Mouse (Mus musculus) hindbrain, embryonic 15.5 days (tissue): Measurements from ENCODE around the gene Fpr2. TPM values are rescaled to one million over a fixed set of nuclear protein-coding genes. Genes with fewer than 3 reads are reported as not detected.

Experiments
- ATAC-seq: fragments of 200-750 bp; cut with Nextera tagmentation; 2 replicates; pipeline ENCODE4 v1.8.0; 2017; ENCODE audit warnings: low read depth, moderate number of reproducible peaks, moderate TSS enrichment; ENCODE audit not compliant: low FRiP score
- H3K27ac ChIP-seq: fragments of 300-500 bp; sonication (generic); replicated peaks from 2 replicates; pipeline ENCODE4 v1.5.1; 2015; ENCODE audit warnings: mild to moderate bottlenecking, inconsistent platforms
- H3K27me3 ChIP-seq: fragments of 300-500 bp; sonication (generic); 2 replicates; pipeline ENCODE4 v1.6.1; 2015; ENCODE audit warnings: control low read depth, inconsistent platforms
- H3K36me3 ChIP-seq: fragments of 300-500 bp; sonication (generic); 2 replicates; pipeline ENCODE4 v1.6.1; 2015; ENCODE audit warnings: control low read depth, inconsistent platforms
- H3K4me1 ChIP-seq: fragments of 300-500 bp; sonication (generic); replicated peaks from 2 replicates; pipeline ENCODE4 v1.6.1; 2015; ENCODE audit warnings: control low read depth, inconsistent platforms
- H3K4me2 ChIP-seq: fragments of 300-500 bp; sonication (generic); 2 replicates; pipeline ENCODE4 v1.6.1; 2015; ENCODE audit warnings: moderate library complexity, mild to moderate bottlenecking, inconsistent platforms
- H3K4me3 ChIP-seq: fragments of 300-500 bp; sonication (generic); 2 replicates; pipeline ENCODE4 v1.5.1; 2015; ENCODE audit warnings: mild to moderate bottlenecking, inconsistent platforms
- H3K9ac ChIP-seq: fragments of 300-500 bp; sonication (generic); 2 replicates; pipeline ENCODE4 v1.6.1; 2015; ENCODE audit warnings: inconsistent platforms
- H3K9me3 ChIP-seq: fragments of 300-500 bp; sonication (generic); 2 replicates; pipeline ENCODE4 v1.6.1; 2016; ENCODE audit warnings: control low read depth, inconsistent platforms
- WGBS: fragments of 180-500 bp; shearing (Covaris S2); methylation state at CpG from one replicate; pipeline ENCODE4 v1.1.7; 2015; 5-methylcytosine and 5-hydroxymethylcytosine counted together
- polyA plus RNA-seq: library from polyadenylated mRNA; unstranded; fragments of >200 nt; fragmentation: Nextera tagmentation; extraction: Ambion mirVana; gene quantifications from 2 replicates; pipeline ENCODE4 v1.2.1, GENCODE M21; 2015

Gene Fpr2
- polyA plus RNA-seq, 1 experiment from 2014 or later, result not detected

DNA sequence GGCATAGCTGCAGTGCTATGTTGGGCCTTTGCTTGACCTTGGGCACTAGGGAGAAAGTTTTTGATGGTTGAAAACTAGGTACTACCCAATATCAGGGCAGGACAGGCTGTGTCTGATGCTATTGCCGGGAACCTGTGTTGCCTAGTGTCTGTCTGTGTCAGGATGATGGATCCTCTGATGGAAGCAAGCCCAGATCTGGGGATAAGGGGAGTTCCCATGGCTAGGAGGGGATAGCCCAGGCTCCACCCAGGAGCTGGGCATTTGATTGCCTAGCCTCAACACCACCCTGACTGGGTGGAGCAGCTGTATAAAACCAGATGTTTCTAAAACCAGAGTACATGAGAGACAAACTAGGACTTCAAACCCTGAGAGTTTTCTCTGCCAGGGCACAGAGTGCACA, 31.0 kb upstream of the Fpr2 start:
- no peak overlapping the region for H3K4me2 ChIP-seq
- H3K4me3 ChIP-seq, result no peak overlapping the region
- H3K36me3 ChIP-seq, result no peaks in the 10 kb centered on the region
- WGBS, result 68% methylated on average over 1 of the region's 1 CpGs
- no peaks in the 10 kb centered on the region for H3K9me3 ChIP-seq
- H3K9ac ChIP-seq, result no peak overlapping the region
- ATAC-seq, result no peak
- no peaks in the 10 kb centered on the region for H3K4me1 ChIP-seq
- no peaks in the 10 kb centered on the region for H3K27me3 ChIP-seq
- no peak overlapping the region for H3K27ac ChIP-seq

DNA sequence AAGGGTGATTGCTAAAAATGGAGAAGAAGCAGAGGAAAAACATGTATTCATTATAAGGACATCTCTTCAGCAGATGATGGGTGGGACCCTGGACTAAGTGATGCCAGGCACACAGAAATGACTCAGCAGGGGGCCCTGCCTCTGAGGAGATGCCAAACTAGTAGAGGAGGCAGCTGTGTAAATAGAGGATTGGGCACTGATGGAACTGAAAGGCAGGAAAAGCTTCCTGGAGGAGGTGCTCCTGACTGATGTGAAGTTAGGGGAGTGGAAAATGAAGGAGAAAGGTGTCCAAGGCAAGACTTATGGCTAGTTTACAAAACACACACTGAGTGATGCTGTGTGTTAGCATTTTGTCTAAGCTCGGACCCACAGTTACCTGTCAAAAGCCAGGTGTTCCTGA, 30.2 kb upstream of the Fpr2 start:
- Histone ChIP-seq H3K4me3 (no peak overlapping the region), H3K4me2 (no peak overlapping the region), H3K27ac (no peak overlapping the region), H3K9me3 (no peaks in the 10 kb centered on the region), H3K4me1 (no peaks in the 10 kb centered on the region), H3K36me3 (peaks cover 4% of the 10 kb centered on the region; the same call in 1 of the 2 replicates), H3K27me3 (no peaks in the 10 kb centered on the region), H3K9ac (no peak overlapping the region)
- no peak for ATAC-seq
- WGBS, result 93% methylated on average over 1 of the region's 1 CpGs

DNA sequence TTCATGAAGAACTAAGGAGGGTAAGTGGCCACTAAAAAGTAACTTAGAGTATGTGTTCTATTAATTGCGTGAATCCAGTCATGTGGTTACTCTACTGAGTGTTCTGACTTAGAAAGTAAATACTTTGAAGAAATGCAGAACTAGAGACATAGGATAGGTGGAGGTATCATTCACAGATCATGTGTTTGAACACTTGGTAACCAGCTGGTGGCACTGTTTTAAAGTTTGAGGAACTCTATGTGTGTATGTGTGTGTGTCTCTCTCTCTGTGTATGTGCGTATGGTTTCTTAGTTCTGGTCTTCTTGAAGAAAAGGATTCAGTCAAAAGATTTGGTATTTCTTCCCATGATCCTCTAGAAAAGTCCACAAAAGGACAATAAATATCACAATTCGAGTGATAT, 27.5 kb upstream of the Fpr2 start:
- no peaks in the 10 kb centered on the region for H3K9me3 ChIP-seq
- no peak overlapping the region for H3K9ac ChIP-seq
- peaks cover 6% of the 10 kb centered on the region; the same call in 1 of the 2 replicates for H3K36me3 ChIP-seq
- H3K27me3 ChIP-seq, result no peaks in the 10 kb centered on the region
- no peak overlapping the region for H3K4me3 ChIP-seq
- no peak overlapping the region for H3K27ac ChIP-seq
- no peaks in the 10 kb centered on the region for H3K4me1 ChIP-seq
- 89% methylated on average over 3 of the region's 3 CpGs for WGBS
- no peak for ATAC-seq
- no peak overlapping the region for H3K4me2 ChIP-seq

DNA sequence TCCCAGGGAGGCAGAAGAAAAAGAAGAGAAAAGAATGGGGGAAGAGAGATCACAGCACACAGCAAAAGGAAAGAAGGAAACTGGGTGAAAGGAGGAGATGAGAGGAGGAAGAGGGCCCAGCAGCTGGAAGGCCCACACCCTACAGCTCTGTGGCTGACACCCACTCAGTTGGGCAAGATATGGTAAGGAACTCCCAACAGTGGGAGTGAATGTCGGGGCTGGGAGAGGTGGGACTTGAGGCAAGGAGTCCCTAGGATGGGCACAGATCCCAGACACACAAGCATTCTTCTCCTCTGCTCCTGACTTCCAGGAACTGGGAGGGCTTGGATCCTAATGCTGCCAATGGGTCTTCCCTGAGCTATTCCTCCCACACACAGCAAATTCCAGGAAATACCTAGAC, 25.3 kb upstream of the Fpr2 start:
- 70% methylated on average over 1 of the region's 1 CpGs for WGBS
- peaks cover 6% of the 10 kb centered on the region; the same call in 1 of the 2 replicates for H3K36me3 ChIP-seq

DNA sequence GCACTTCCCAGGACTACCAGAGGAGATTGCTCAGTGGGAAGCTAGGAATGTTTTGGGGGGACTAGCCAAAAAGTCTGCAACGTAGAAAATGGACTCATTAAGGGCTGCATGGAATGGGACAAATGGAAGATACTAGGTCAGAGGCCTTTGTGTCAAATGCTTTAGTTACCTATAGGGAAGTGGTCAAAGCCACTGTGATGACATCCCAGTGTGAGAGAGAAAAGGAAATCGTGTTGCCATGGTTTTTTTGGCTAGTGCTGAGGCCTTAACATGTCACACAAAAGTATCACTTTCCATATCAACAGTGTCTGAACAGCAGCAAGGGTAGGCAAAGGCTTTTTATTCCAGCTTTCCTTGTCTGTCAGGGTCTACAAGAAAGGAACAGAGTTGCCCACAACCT, 22.5 kb upstream of the Fpr2 start:
- no peak for ATAC-seq
- Histone ChIP-seq H3K27ac (no peak overlapping the region), H3K4me2 (no peak overlapping the region), H3K36me3 (peaks cover 6% of the 10 kb centered on the region; the same call in 1 of the 2 replicates), H3K9ac (no peak overlapping the region), H3K9me3 (no peaks in the 10 kb centered on the region), H3K4me1 (no peaks in the 10 kb centered on the region), H3K4me3 (no peak overlapping the region), H3K27me3 (no peaks in the 10 kb centered on the region)
- 67% methylated on average over 2 of the region's 2 CpGs for WGBS

More for the DNA sequence above, 25.3 kb upstream of the Fpr2 start:
- Histone ChIP-seq H3K27ac (no peak overlapping the region), H3K9ac (no peak overlapping the region), H3K4me3 (no peak overlapping the region), H3K27me3 (no peaks in the 10 kb centered on the region), H3K4me2 (no peak overlapping the region), H3K4me1 (no peaks in the 10 kb centered on the region), H3K9me3 (no peaks in the 10 kb centered on the region)
- no peak for ATAC-seq

DNA sequence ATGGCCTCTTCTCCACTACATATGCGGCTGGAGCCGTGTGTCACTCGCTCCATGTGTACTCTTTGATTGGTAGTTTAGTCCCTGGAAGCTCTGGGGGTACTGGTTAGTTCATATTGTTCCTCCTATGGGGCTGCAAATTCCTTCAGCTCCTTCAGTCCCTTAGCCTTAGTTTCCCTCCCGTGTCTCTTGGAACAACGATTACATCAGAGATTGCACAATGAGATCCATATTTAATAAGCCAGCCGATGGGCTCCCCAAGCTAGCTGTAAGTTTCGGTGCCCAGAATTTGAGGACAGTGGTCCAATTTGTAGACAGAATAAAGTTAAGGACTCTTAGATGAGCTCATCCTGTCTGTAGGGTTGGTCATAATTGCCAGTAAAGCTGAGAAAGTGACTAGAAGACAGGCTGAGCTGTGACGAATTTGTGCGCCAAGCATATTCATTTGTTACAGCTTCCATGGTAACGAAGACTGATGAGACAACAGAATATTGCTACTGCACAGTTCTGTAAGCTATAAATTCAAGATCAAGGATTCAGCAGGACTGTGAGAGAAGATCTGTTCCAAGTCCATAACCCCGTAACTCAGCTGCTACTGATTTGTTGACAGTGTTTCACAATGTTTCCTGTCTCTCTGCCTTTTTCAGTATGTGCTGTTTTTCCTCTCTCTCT, 20.7 kb upstream of the Fpr2 start:
- H3K9ac ChIP-seq, result no peak overlapping the region
- H3K4me2 ChIP-seq, result no peak overlapping the region
- H3K36me3 ChIP-seq, result peaks cover 6% of the 10 kb centered on the region; the same call in 1 of the 2 replicates
- no peaks in the 10 kb centered on the region for H3K27me3 ChIP-seq
- no peak for ATAC-seq
- WGBS, result 85% methylated on average over 11 of the region's 11 CpGs
- no peak overlapping the region for H3K4me3 ChIP-seq
- no peak overlapping the region for H3K27ac ChIP-seq
- no peaks in the 10 kb centered on the region for H3K9me3 ChIP-seq
- no peaks in the 10 kb centered on the region for H3K4me1 ChIP-seq

DNA sequence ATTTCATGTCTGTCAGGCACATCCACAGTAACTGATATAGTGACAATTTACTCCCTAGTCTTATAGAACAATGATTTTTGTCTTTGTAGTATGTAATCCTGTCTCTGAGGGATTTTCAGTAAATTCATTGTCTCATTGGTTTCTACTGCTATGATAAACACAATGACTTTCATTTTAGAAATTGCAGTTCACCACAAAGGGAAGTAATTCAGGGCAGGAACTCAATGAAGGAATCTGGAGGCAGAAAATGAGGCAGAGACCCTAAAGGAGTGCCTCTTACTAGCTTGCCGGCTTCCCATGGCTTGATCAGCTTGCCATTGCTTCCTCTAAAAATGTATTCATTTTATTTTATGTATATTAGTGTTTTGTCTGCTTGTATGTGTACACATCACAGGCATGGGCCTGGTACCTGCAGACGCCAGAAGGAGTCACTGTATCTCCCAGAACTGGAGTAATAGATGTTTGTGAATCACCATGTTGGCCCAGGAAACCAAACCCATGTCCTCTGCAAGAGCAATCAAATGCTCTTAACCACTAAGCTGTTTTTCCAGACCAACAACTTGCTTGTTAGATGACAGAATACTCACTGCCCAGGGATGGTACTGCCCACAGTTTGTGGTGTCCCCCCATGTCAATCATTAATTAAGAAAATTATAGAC, 16.6 kb upstream of the Fpr2 start:
- Histone ChIP-seq H3K4me3 (no peak overlapping the region), H3K9ac (no peak overlapping the region), H3K36me3 (no peaks in the 10 kb centered on the region), H3K4me2 (no peak overlapping the region), H3K4me1 (no peaks in the 10 kb centered on the region), H3K9me3 (0 out of 2 replicates have a peak, but pooled peaks cover 4% of the 10 kb centered on the region), H3K27ac (no peak overlapping the region), H3K27me3 (no peaks in the 10 kb centered on the region)
- WGBS, result 88% methylated on average over 2 of the region's 2 CpGs
- ATAC-seq, result no peak

DNA sequence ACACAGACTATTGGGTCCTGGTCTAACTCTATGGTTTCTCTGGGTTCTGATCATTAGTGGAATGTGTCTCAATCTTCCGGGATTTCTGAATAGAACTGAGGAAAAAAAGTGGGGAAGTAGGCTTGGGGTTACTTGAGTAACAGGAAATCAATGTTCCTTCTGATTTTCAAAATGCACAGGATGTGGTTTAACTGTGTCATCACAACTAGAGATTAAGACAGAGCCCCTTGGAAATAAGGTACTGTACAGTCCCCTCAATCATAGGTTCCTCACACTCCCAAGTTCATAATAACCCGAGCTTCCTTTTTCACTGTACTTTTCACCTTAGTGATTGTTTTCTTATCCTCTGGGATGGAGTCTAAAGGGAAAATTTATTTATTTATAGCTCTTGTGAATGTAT, 15.9 kb upstream of the Fpr2 start:
- ATAC-seq, result no peak
- Histone ChIP-seq H3K9me3 (0 out of 2 replicates have a peak, but pooled peaks cover 4% of the 10 kb centered on the region), H3K36me3 (no peaks in the 10 kb centered on the region), H3K27ac (no peak overlapping the region), H3K27me3 (no peaks in the 10 kb centered on the region), H3K9ac (no peak overlapping the region), H3K4me3 (no peak overlapping the region), H3K4me1 (no peaks in the 10 kb centered on the region), H3K4me2 (no peak overlapping the region)
- 92% methylated on average over 2 of the region's 2 CpGs for WGBS

DNA sequence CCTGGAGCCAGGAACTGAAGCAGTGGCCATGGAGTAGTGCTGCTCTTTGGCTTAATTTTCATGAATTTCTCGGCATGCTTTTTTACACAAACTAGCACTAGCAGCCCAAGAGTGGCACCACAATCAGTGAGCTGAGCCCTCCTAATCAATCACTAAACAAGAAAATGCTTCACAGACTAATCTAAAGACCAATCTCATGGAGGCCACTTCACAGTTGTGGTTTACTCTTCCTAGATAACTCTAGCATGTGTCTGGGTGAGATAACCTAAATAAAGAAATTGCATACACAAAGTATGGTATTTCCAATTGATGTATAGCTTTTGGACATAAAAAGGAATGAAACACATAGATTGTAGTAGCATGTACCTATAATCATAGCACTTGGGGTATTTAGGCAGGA, 8.3 kb upstream of the Fpr2 start:
- H3K9ac ChIP-seq, result no peak overlapping the region
- no peaks in the 10 kb centered on the region for H3K36me3 ChIP-seq
- H3K4me1 ChIP-seq, result no peaks in the 10 kb centered on the region
- no peaks in the 10 kb centered on the region for H3K9me3 ChIP-seq
- 83% methylated on average over 1 of the region's 1 CpGs for WGBS
- H3K27ac ChIP-seq, result no peak overlapping the region
- H3K4me2 ChIP-seq, result no peak overlapping the region
- no peak for ATAC-seq
- no peak overlapping the region for H3K4me3 ChIP-seq
- H3K27me3 ChIP-seq, result no peaks in the 10 kb centered on the region

DNA sequence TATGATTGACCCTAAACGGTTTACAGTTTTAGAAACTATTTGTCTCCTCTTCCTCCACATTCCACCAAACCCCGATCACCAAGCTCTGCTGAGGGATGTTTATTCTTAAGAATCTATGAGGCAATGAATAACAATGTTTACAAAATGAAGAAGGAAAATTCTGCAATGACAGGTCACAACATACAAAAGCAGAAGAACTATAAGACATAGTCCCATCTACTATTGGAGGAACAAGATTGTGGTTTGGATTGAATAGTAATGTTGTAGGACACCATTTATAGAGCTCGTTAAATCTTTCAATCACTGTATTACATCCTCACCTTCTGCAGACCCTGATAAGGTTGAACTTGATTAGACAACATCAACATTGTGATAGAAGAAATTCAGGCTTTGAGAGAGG, 5.0 kb upstream of the Fpr2 start:
- no peak overlapping the region for H3K4me2 ChIP-seq
- H3K4me1 ChIP-seq, result no peaks in the 10 kb centered on the region
- ATAC-seq, result no peak
- 85% methylated on average over 3 of the region's 3 CpGs for WGBS
- H3K27ac ChIP-seq, result no peak overlapping the region
- no peak overlapping the region for H3K4me3 ChIP-seq
- H3K36me3 ChIP-seq, result no peaks in the 10 kb centered on the region
- H3K9ac ChIP-seq, result no peak overlapping the region
- no peaks in the 10 kb centered on the region for H3K9me3 ChIP-seq
- no peaks in the 10 kb centered on the region for H3K27me3 ChIP-seq

DNA sequence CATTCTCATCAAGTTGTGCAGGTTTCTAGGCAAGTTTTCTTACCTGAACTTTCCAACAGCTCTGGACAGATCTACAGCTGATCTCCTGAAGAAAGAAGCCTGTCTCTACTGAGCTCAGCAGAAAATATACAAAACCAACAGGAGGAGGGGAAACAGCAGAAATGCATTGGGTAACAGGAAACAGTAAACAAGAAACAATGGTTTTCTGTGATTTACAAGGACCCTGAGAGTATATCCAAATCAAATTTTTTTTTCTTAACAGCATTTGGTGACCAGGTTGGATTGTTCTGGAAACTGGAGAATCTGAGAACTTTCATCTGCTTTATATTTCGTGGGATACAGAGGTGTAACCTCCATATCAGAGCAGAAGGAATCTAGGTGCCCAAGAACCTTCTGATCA, 3.8 kb upstream of the Fpr2 start, which contains the start of gene Fpr1:
Fpr1 (minus strand) TSS at position 101 of the 400 bp plus-strand sequence.
- 66% methylated on average over 1 of the region's 1 CpGs for WGBS
- H3K4me3 ChIP-seq, result no peak within 1 kb of the TSS
- no peak within 1 kb of the TSS for H3K4me2 ChIP-seq
- ATAC-seq, result no peak
- no peaks in the 10 kb centered on the region for H3K9me3 ChIP-seq
- H3K27ac ChIP-seq, result no peak within 1 kb of the TSS
- no peaks in the 10 kb centered on the region for H3K36me3 ChIP-seq
- H3K9ac ChIP-seq, result no peak within 1 kb of the TSS
- no peaks in the 10 kb centered on the region for H3K27me3 ChIP-seq
- H3K4me1 ChIP-seq, result no peaks in the 10 kb centered on the region

DNA sequence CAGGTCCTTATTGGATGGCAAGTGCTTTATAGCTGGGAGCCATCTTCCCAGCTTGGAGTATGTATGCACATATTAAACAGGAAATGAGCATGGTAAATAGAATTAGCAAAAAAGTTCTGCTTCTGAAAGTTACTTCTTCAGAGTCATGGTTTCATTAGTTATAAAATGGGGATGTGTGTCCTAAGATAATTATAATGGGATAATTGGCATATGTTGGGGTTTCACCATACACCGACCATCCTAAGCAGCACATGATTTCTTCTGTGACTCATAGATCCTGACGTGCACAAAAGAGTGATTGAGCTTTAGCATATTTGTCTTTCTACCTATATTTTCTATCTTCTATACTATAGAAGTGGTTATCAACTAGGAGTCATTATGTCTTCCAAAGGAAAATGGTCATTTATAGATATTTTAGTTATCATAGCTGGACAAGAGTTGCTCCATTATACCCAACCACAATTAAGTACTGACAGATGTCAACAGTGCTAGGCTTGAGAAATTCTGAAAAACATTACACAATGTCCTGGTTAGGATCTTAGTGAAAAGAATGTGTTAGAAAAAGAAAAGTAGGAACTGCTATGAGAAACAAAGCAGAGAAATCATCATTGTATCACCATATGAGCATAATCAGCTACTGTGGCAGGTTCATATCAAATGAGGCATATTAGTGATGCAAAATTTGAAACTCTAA, 2.3 kb downstream of the Fpr2 start:
- H3K27ac ChIP-seq, result no peak overlapping the region
- H3K4me3 ChIP-seq, result no peak overlapping the region
- H3K4me2 ChIP-seq, result no peak overlapping the region
- WGBS, result 90% methylated on average over 2 of the region's 2 CpGs
- H3K27me3 ChIP-seq, result no peaks in the 10 kb centered on the region
- no peaks in the 10 kb centered on the region for H3K4me1 ChIP-seq
- H3K9me3 ChIP-seq, result no peaks in the 10 kb centered on the region
- H3K9ac ChIP-seq, result no peak overlapping the region
- no peaks in the 10 kb centered on the region for H3K36me3 ChIP-seq
- ATAC-seq, result no peak
